Mouse (Mus musculus): ENCODE data around the gene Fgf13.

The Fgf13 gene

GRCm38 (mm10) chrX:59567695-59568431 is at the start of gene Fgf13:
Gene Fgf13, minus strand, starts transcription at chrX:59568071.
- DNase-seq (ENCODE audit: extremely low spot score, low spot score) = peak; percentile 51

DNA sequence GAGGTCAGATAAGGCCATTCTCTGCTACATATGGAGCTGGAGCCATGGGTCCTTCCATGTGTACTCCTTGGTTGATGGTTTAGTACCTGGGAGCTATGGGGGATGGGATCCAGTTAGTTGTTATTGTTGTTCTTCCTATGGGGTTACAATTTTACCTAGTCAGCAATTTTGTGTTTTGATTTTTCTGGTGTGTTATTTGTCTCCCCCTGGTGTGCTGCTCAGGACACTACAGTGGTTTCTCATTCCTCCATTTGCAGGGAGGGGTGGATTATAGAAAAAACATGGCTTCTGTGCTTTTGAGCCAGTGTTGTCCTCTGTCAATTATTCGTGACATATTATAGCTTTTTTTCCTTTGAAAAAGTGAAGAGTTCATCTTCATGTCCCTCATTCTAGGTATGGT is 38.7 kb upstream of the Fgf13 start:
- DNase-seq (ENCODE audit: extremely low spot score, low spot score) = no peak

- DNase-seq (ENCODE audit: extremely low spot score, low spot score) = no peak
Measured at GRCm38 (mm10) chrX:59589050-59589449, 21.2 kb upstream of the Fgf13 start.

DNA sequence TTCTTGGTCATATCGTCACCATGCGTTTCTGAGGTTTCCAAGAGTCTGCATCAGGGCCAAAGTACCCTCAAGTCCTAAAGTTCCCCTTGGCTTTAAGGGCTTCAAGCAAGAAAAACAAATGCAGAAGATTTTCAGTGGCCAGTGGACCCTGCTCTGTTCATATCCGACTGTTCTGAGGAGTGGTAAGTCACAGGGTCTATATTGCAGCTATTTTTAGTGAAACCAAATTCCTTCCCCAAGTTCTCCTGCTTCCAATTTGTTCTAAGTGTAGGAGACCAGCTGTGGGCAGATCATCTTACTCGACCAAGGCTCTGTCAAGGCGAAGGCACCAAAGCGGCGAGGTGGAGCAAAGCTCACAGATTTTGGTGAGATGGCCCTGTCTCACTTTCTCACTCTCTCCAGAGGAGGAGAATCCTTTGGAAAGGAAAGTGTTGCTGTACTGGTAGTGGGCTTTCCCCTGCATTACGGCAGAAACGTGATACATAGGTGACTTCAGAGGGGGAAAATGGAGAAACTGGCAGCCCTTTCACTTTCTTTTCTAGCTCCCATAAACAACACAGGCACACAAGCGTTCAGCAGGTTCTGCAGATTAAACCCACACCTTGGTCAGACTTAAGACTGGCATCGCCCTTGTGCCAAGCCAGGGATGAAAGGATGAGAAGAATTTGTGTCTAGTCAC is 17.8 kb upstream of the Fgf13 start:
- DNase-seq (ENCODE audit: extremely low spot score, low spot score) = no peak

DNA sequence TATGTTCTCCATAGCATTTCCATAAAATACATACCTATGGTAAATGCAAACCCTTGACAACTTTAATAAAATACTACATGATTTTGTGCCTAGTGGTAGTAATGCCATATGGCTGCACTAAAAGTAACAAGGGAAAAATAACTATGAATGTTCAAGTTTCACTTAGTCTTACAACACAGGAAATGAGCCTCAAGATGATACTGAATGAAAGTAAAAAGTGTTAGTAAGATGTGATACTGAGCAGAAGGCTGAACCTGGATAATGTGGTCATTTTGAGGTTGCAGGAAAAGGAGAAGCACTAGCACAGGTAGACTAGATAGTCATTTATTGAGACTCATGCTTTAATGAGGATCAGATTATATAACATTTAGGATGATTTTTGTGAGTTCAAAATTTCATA is 16.2 kb upstream of the Fgf13 start:
- DNase-seq (ENCODE audit: extremely low spot score, low spot score) = no peak

- DNase-seq (ENCODE audit: extremely low spot score, low spot score) = peak; percentile 55
Measured at GRCm38 (mm10) chrX:59566826-59567694, 811 bp downstream of the Fgf13 start.

- peak; percentile 27 for DNase-seq (ENCODE audit: extremely low spot score, low spot score)
Measured at GRCm38 (mm10) chrX:59566017-59566679, 1.7 kb downstream of the Fgf13 start.

GRCm38 (mm10) chrX:59547931-59548330 is 19.9 kb downstream of the Fgf13 start:
- DNase-seq (ENCODE audit: extremely low spot score, low spot score) = no peak

DNA sequence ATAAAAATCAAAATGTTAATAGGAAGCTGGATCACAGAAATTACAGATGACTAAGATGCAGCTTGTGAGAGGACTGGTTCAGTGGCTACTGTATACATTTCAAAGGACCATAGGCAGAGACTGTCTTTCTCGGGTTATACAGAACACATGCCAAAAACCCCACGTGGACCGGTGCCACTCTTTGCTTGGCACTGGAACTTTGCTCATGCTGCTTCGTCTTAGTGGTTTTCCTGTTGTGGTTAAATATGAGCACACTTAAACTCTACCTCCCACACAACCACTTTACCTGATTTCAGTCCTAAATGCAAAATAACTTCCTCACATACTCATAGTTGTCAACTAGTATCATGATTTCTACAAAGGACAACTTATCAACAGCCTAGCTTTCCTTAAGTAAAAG is 59.6 kb downstream of the Fgf13 start:
- DNase-seq (ENCODE audit: extremely low spot score, low spot score) = no peak

DNA sequence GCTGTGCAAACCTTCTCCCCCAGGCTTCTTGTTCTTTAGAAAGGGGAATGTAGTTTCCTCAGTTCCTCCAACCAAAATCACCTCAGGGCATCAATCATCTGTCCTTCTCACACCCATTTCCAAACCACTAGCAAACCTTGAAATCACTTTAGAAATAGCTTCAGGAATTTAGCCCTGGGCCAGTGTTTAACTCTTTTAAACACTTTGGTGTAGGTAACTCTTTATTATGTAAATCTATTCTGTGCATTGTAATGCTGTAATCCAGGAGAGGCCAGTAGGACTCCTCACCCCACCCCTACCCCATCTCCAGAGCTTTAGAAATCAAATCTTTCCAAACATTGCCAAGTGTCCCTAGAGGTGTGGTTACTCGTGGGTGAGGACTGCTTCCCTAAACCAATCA is 74.5 kb downstream of the Fgf13 start:
- no peak for DNase-seq (ENCODE audit: extremely low spot score, low spot score)

DNA sequence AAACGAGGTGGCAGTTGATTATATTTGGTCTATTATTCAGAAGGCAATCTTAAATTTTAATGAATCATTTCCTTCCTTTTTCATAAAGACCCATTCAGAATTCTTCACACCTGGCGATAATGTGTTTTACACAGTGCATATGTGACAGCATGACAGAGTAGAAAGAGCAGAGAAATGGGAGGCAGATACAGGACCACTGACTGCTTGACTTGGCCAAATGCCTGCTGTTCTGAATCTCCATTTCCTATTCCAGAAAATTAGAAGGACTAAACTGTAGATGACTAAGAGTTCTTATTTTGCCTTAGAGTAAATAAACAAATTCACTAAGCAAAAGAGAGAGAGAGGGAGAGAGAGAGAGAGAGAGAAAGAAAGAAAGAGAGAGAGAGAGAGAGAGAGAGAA is 82.4 kb downstream of the Fgf13 start:
- DNase-seq (ENCODE audit: extremely low spot score, low spot score) = no peak

GRCm38 (mm10) chrX:59402596-59403285 is 165.1 kb downstream of the Fgf13 start:
- DNase-seq (ENCODE audit: extremely low spot score, low spot score) = no peak

- no peak for DNase-seq (ENCODE audit: extremely low spot score, low spot score)
Measured at GRCm38 (mm10) chrX:59290916-59291411, 276.9 kb downstream of the Fgf13 start.

GRCm38 (mm10) chrX:59251576-59251975 is 316.3 kb downstream of the Fgf13 start:
- DNase-seq (ENCODE audit: extremely low spot score, low spot score) = no peak

- no peak for DNase-seq (ENCODE audit: extremely low spot score, low spot score)
Measured at GRCm38 (mm10) chrX:59243752-59244151, 324.1 kb downstream of the Fgf13 start.

DNA sequence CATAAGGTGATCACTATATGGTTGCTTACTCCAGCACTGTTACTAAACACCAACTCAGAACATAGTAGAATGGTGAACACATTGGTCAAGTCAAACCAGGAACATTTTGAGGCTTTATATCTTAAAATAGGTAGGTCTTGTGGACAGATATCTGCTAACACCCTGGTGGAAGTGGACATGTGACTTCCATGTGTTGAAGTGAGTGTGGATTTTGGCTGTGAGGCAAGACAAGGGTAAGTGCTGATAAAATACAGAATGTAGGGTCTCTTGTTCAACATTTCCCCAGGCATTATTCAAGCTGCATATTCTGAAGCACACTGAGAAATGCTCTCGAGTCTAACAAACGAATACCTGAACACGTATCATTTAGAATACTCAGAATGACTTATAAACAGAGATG is 324.7 kb downstream of the Fgf13 start:
- no peak for DNase-seq (ENCODE audit: extremely low spot score, low spot score)

GRCm38 (mm10) chrX:59241460-59241747 is 326.5 kb downstream of the Fgf13 start:
- no peak for DNase-seq (ENCODE audit: extremely low spot score, low spot score)

DNA sequence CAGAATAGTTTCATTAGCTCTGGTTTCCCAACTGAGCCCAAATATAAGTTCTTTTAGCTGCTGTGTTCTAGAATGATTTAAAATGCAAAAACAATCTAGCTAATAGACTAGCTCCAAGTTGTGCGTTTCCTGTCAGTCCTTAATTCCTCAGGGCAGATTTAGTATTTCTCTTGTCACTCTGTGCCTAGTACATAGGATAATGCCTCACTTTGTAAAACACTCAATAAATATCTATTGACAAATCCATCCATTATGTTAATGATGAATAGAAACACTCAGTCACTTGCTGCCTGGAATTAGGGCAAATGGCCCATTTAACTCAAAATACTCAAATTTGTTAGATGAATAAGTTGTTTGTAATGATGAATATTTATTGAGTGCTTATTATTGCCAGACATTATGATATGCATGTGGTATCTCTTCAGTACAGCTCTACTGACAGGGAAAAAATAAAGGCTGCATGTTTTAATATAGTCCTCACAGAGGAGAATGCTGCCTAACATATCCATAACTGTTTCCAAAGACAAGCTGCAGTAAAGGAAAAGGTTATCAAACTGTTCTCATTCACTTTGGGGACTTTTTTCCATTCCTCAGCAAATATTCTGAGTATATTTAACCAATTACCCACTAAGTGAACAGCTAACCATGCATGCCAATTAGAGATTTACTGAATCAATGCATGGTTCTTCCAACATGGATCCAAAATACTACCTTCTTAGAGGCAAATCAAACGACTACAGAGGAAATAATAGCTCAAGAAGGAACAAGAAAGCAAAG is 327.0 kb downstream of the Fgf13 start:
- no peak for DNase-seq (ENCODE audit: extremely low spot score, low spot score)

DNA sequence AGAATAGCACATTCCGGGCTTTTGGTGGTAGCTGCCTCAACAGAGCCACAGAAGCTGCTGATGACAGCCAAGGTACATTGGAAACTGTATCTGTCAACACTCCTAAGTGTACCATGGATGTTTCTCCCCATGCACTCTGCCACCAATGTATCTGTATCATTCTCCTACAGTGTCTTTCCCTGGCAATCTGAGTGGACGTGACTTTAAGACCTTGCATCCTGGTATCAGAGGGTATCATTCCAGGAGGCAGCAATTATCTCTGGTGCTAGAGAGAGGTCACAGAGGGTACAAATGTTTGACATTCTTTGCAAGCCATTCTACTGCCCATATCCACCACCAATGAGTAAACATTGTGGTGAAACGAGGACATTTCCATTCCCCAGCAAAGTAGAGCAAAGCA is 347.2 kb downstream of the Fgf13 start:
- DNase-seq (ENCODE audit: extremely low spot score, low spot score) = no peak

DNA sequence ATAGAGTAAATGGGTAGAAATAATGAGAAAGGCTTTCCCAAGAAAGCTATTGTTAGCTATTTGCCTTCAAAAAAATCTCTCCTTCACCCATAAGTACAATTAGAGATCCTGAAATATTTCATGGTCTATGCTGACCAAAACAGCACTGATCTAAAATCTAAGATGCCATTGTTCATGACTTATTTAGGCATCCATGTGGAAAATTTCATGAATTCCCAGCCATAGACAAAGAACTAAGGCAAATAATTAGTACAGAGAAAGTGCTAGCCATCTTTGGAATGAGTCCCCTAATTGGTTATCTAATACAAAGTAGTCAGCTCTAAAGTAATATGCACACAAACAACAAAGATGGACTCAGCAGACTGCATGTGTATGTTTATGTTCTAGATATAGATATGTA is 366.7 kb downstream of the Fgf13 start:
- no peak for DNase-seq (ENCODE audit: extremely low spot score, low spot score)

Data from neural tube, embryonic 10.5 days (tissue).